Mouse (Mus musculus): ENCODE results near the gene Hist1h2bk.

DNA sequence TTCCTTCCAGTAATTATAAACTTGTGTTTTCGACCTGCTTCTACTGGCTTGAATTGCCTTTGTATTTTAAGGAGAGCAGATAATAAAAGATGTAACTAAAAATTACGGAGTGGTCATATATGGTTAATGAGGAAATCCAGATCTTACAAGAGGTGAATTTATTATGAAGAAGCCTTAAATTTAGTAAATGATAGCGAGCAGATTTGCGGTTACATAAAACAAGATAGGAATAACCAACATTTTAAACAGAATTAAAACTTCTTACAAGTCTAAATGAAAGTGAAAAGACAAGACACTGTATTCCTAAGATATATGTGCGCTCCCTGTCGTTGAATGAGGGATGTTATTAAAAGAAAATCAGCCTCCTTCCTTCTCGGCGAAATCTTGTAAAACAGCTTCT lies 40.8 kb upstream of the Hist1h2bk start:
- TF ChIP-seq CTCF (IDR thresholded peaks at IDR 0.05; ENCODE audit: extremely low read depth, insufficient read depth, low read length) (no peak), POLR2A (IDR thresholded peaks at IDR 0.05; ENCODE audit: extremely low read depth, insufficient read depth, low read length) (no peak)

Measured in cortical plate, adult 2 months (tissue).